Mouse (Mus musculus) G1E (cell line): ENCODE data around the gene Slc2a12. TPM values are rescaled to one million over a fixed set of nuclear protein-coding genes. Genes with fewer than 3 reads are reported as not detected.

Experiments
- ATAC-seq: 2 replicates; pipeline ENCODE4 v1.8.0; 2016; ENCODE audit warnings: mild to moderate bottlenecking; ENCODE audit not compliant: insufficient number of reproducible peaks, poor library complexity, low FRiP score, severe bottlenecking; ENCODE audit errors: extremely low read depth
- DNase-seq: peaks from one replicate; pipeline ENCODE4 v3.0.0; 2012; ENCODE audit warnings: low spot score
- H3K27me3 ChIP-seq: 2 replicates; pipeline ENCODE4 v1.6.1; 2012; ENCODE audit warnings: mild to moderate bottlenecking, low read length, inconsistent platforms; ENCODE audit not compliant: insufficient read depth
- H3K36me3 ChIP-seq: replicated peaks from 2 replicates; pipeline ENCODE3; 2012; ENCODE audit warnings: mild to moderate bottlenecking, inconsistent platforms
- H3K4me1 ChIP-seq: 2 replicates; pipeline ENCODE4 v1.6.1; 2012; ENCODE audit warnings: low read depth, low read length, inconsistent platforms, mixed read lengths; ENCODE audit not compliant: insufficient read depth
- H3K4me3 ChIP-seq: 2 replicates; pipeline ENCODE4 v1.5.1; 2012; ENCODE audit warnings: low read depth, mild to moderate bottlenecking, inconsistent platforms, low read length, moderate library complexity, mixed read lengths
- H3K9me3 ChIP-seq: replicated peaks from 2 replicates; pipeline ENCODE4 v1.6.1; 2012; ENCODE audit warnings: inconsistent platforms
- CTCF ChIP-seq: IDR thresholded peaks from 2 replicates; pipeline ENCODE4 v1.5.1; 2012; ENCODE audit warnings: low read depth, low read length, inconsistent platforms, mixed read lengths
- GATA1 ChIP-seq: IDR thresholded peaks from 2 replicates; pipeline ENCODE4 v1.6.1; 2012; ENCODE audit warnings: borderline replicate concordance, low read length, inconsistent platforms, mixed read lengths
- GATA2 ChIP-seq: IDR thresholded peaks from 2 replicates; pipeline ENCODE4 v1.6.1; 2012; ENCODE audit warnings: low read depth, low read length, inconsistent platforms, borderline replicate concordance
- POLR2AphosphoS5 ChIP-seq: IDR thresholded peaks from 2 replicates; pipeline ENCODE4 v1.6.1; 2012; ENCODE audit warnings: low read depth, low read length, inconsistent platforms; ENCODE audit not compliant: insufficient replicate concordance
- TAL1 ChIP-seq: conservative IDR thresholded peaks from 2 replicates; pipeline ENCODE4 v1.6.1; 2012; ENCODE audit warnings: low read depth, low read length, inconsistent platforms, mixed read lengths
- polyA plus RNA-seq: library from polyadenylated mRNA; stranded (reverse); fragments of >175 nt; gene quantifications from 2 replicates; pipeline ENCODE4 v1.2.3, GENCODE M21; 2012
- total RNA-seq, 2 experiments: library from RNA; stranded (forward) in 1 of 2; stranded (reverse) in 1 of 2; fragments of 200-1000 nt in 1 of 2; fragments of >200 nt in 1 of 2; fragmentation: Nextera tagmentation in 1 of 2; gene quantifications; 2 replicates each; pipeline ENCODE4 v1.2.3; 2014 to 2017

The Slc2a12 gene
- total and polyA plus RNA-seq, 3 experiments: 0.16 TPM; not detected in 2

- H3K27me3 ChIP-seq: no peaks in the 10 kb centered on the region
- no peaks in the 10 kb centered on the region for H3K9me3 ChIP-seq
- peaks cover 50% of the 10 kb centered on the region for H3K4me1 ChIP-seq
- TF ChIP-seq POLR2AphosphoS5: no peak
- TF ChIP-seq TAL1: no peak
- TF ChIP-seq GATA2: no peak
- TF ChIP-seq CTCF: no peak
- no peak for TF ChIP-seq GATA1
- peak; percentile 82 for ATAC-seq
- H3K36me3 ChIP-seq: peaks cover 3% of the 10 kb centered on the region
- peak; percentile 99 for DNase-seq
- peak within 1 kb of the TSS; percentile 91 for H3K4me3 ChIP-seq
Measured at GRCm38 (mm10) chr10:22731272-22732093, 86.7 kb downstream of the Slc2a12 start, which contains the start of gene Tbpl1. Tbpl1 (minus strand) TSS chr10:22731938.

GRCm38 (mm10) chr10:22732181-22732580 lies 87.4 kb downstream of the Slc2a12 start:
- H3K4me3 ChIP-seq: peak overlapping the region; percentile 91
- H3K4me1 ChIP-seq: peaks cover 43% of the 10 kb centered on the region
- ATAC-seq (peak; percentile 46; the same call in 1 of the 2 replicates), DNase-seq (peak; percentile 69)
- H3K9me3 ChIP-seq: no peaks in the 10 kb centered on the region
- H3K36me3 ChIP-seq: no peaks in the 10 kb centered on the region
- no peaks in the 10 kb centered on the region for H3K27me3 ChIP-seq
- TF ChIP-seq GATA2: no peak

- ATAC-seq (no peak), DNase-seq (no peak)
- TF ChIP-seq GATA2 (no peak), TAL1 (no peak), GATA1 (no peak), POLR2AphosphoS5 (no peak), CTCF (no peak)
- peaks cover 11% of the 10 kb centered on the region for H3K4me1 ChIP-seq
- H3K4me3 ChIP-seq: no peak overlapping the region
- H3K27me3 ChIP-seq: no peaks in the 10 kb centered on the region
- no peaks in the 10 kb centered on the region for H3K9me3 ChIP-seq
- no peaks in the 10 kb centered on the region for H3K36me3 ChIP-seq
Measured at GRCm38 (mm10) chr10:22745922-22746321, 101.1 kb downstream of the Slc2a12 start.

GRCm38 (mm10) chr10:22746334-22747322 lies 101.8 kb downstream of the Slc2a12 start:
- Histone ChIP-seq H3K36me3 (no peaks in the 10 kb centered on the region), H3K4me3 (no peak overlapping the region), H3K9me3 (no peaks in the 10 kb centered on the region), H3K27me3 (no peaks in the 10 kb centered on the region), H3K4me1 (peaks cover 16% of the 10 kb centered on the region)
- TF ChIP-seq GATA1: no peak
- TF ChIP-seq CTCF: no peak
- TF ChIP-seq POLR2AphosphoS5: no peak
- ATAC-seq (no peak), DNase-seq (no peak)

GRCm38 (mm10) chr10:22751175-22751682 lies 106.4 kb downstream of the Slc2a12 start:
- ATAC-seq: no peak
- DNase-seq: no peak
- Histone ChIP-seq H3K4me1 (peaks cover 25% of the 10 kb centered on the region), H3K27me3 (no peaks in the 10 kb centered on the region), H3K9me3 (peaks cover 2% of the 10 kb centered on the region; the same call in 1 of the 2 replicates), H3K4me3 (no peak overlapping the region; the same call in 1 of the 2 replicates), H3K36me3 (no peaks in the 10 kb centered on the region)
- TF ChIP-seq GATA1 (no peak), CTCF (no peak), POLR2AphosphoS5 (no peak), TAL1 (no peak), GATA2 (no peak)

Other genes starting within 250 kb of the Slc2a12 start
- gene Tbpl1, start 86.9 kb downstream of the Slc2a12 start, total RNA-seq (2014; fragmentation: Nextera tagmentation): 85.1 and 95.4 TPM in 2 replicates
- gene Tbpl1, start 86.9 kb downstream of the Slc2a12 start, total RNA-seq (2017): 46.4 and 55.1 TPM in 2 replicates
- gene Tbpl1, start 86.9 kb downstream of the Slc2a12 start, polyA plus RNA-seq: 89.0 and 94.5 TPM in 2 replicates
- not detected in 2 replicates for gene Tcf21, start 175.2 kb downstream of the Slc2a12 start, total RNA-seq (2014; fragmentation: Nextera tagmentation)
- 0.29 TPM in 1 of 2 replicates, not detected in the other for gene Tcf21, start 175.2 kb downstream of the Slc2a12 start, total RNA-seq (2017)
- not detected in 2 replicates for gene Tcf21, start 175.2 kb downstream of the Slc2a12 start, polyA plus RNA-seq